Mouse (Mus musculus): ENCODE measurements around the gene Ccnk.

Gene Ccnk

DNA sequence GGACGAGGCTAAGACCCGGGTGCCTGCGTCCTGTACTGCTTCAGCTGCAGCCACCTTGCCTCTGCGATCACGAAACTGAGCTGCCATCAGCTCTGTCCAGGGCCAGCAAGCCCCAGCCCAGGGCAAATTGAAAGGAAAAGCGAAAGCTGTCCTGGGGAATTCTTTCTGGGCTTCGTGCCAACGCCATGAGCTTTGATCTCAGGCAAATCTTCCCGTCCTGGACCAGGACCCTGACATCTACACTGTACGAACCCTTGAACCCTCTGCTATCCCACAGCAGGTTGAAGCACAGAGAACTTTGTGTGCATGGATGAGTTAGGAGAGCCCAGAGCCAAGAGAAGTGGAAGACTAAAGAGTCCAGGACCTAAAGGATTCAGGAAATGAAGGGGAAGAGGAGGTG lies 70.1 kb downstream of the Ccnk start:
- DNase-seq, result no peak

DNA sequence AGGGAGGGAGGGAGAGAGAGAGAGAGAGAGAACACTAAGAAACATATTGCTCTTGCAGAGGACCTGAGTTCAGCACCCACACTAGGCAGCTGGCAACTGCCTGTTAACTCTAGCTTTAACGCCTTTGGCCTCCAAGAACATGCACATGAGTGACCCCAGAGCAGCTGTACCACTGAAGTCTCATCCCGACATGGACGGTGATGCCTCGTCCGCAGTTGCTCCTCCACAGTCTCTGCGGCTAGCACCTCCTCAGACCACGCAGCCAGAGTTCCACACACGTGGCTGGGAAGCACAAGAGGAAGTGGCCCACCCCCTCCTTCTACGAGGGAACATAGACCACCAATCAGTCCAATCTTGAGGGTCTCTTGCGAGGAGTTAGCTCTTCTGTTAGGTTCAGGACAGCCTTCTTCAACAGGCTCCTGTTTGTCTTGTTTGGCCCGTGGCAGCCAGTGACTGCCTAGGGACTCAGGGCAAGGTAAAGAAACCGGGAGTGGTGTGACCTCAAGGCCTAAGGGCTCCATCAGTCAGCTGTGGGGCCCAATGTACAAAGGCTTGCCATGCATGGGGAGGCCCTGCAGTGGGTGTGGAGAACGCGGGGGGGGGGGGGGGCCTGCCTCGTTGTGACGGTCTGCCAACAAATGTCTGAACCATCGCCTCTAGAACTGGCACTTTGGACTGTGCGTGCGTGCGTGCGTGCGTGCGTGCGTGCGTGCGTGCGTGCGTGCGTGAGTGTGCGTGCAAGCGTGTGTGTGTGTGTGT lies 71.8 kb downstream of the Ccnk start:
- DNase-seq, result no peak

DNA sequence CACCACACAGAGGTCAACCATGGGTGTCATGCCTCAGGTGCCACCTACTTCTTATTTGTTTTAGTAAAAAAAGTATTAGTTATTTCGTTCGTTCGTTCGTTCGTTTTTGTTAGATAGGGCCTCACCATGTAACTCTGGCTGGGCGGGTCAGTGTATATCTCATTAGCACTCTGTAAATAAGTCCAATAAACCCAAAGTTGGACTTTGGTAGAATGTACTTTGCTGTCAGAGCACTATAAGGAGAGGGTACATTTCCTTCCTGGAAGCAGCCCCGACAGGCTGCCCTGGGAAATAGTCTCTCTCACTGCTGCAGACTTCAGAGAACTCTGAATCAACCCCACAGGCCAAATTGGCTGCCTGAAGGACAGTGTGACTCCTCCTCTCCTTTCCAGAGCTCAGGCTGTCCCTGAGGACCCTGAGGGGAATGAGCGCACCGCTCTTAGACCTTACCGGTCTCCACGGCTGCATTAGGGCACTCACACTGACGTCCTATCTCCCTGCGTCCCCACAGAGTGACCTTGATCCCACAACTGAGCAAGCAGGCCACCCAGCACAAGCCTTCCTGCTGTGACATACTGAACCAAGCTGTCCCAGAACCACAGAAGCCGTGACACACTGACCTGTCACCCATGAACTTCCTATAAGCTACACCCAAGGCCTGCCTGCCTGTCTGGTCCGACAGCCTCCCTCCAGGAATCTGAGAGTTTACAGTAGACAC lies 72.6 kb downstream of the Ccnk start:
- no peak for DNase-seq

All from cerebellum, postnatal 14 days (tissue).